Comparison of ENCODE assay signal across 19 mouse cellular contexts in the genomic region with DNA sequence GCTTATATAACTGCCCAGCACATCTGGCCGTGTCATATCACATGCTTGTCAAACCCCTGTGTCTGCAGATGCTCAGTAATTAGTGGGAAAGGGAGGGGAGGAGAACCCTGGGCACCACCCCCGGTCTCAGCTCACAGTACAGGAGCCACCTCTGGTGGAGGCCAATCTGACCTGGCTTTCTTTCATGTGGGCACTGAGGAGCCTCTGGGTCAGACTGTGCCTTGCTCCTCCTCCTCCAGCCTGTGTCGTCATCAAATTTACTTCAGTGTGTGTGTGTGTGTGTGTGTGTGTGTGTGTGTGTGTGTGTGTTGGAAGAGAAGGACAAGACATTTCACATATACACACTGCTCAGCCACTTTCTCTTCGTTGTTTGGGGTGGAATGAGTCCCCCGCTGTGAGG. TPM values are rescaled to one million over a fixed set of nuclear protein-coding genes. Genes with fewer than 3 reads are reported as not detected.
DNase-seq lines count a peak whose midpoint lies in the region; ATAC-seq and TF ChIP-seq lines count a peak whose summit lies in the region.
"Had no signal": no experiment of that assay in that cellular context is flagged by ENCODE, and none has a peak within 500 bp of the region (broad histone marks: within the 10 kb centered on the region; RNA-seq: fewer than 3 reads in every experiment).

No protein-coding gene starts in this region.

- H3K4me1 ChIP-seq in kidney, embryonic 16.5 days (ENCODE audit: insufficient read depth, low read length) = no peaks in the 10 kb centered on the region; the same call in 1 of the 2 replicates
- peaks cover 6% of the 10 kb centered on the region; the same call in 1 of the 2 replicates for H3K4me1 ChIP-seq in lung, postnatal 0 days (ENCODE audit: insufficient read depth, low read depth, low read length)
- H3K4me1 ChIP-seq in lung, adult 2 months (ENCODE audit: control insufficient read depth, insufficient read depth, low read length) = no peaks in the 10 kb centered on the region
- H3K4me1 ChIP-seq in stomach, embryonic 15.5 days = no peaks in the 10 kb centered on the region
- no peaks in the 10 kb centered on the region for H3K4me1 ChIP-seq in stomach, postnatal 0 days (replicated peaks; ENCODE audit: control insufficient read depth, insufficient read depth)
- H3K4me1 ChIP-seq: heart, embryonic 13.5 days; liver, embryonic 12.5 days had no signal

- no peak overlapping the region for H3K4me3 ChIP-seq in kidney, embryonic 16.5 days (ENCODE audit: low read length)
- no peak overlapping the region for H3K4me3 ChIP-seq in lung, postnatal 0 days (ENCODE audit: low read depth, low read length)
- no peak overlapping the region for H3K4me3 ChIP-seq in lung, adult 2 months (replicated peaks; ENCODE audit: extremely low read depth, low read depth, low read length)
- H3K4me3 ChIP-seq in stomach, embryonic 15.5 days (replicated peaks) = no peak overlapping the region
- no peak overlapping the region for H3K4me3 ChIP-seq in stomach, postnatal 0 days (ENCODE audit: low read depth, low read length)
- H3K4me3 ChIP-seq: heart, embryonic 13.5 days; liver, embryonic 12.5 days; neural tube, embryonic 12.5 days had no signal

- no peak for TF ChIP-seq EP300 in lung, postnatal 0 days (IDR thresholded peaks at IDR 0.05)
- no peak for TF ChIP-seq EP300 in stomach, postnatal 0 days (optimal IDR thresholded peaks at IDR 0.05)

- 41% methylated on average over 5 of the region's 5 CpGs for WGBS in kidney, embryonic 16.5 days
- 39% methylated on average over 5 of the region's 5 CpGs for WGBS in lung, postnatal 0 days
- 40% methylated on average over 5 of the region's 5 CpGs for WGBS in lung, adult 2 months
- 30% methylated on average over 5 of the region's 5 CpGs for WGBS in stomach, embryonic 15.5 days
- 32% methylated on average over 5 of the region's 5 CpGs for WGBS in stomach, postnatal 0 days

- H3K4me2 ChIP-seq in kidney, embryonic 16.5 days (replicated peaks; ENCODE audit: low read depth, low read length) = no peak overlapping the region
- no peak overlapping the region for H3K4me2 ChIP-seq in lung, postnatal 0 days (replicated peaks; ENCODE audit: low read depth, low read length)
- H3K4me2 ChIP-seq in stomach, embryonic 15.5 days = no peak overlapping the region
- no peak overlapping the region for H3K4me2 ChIP-seq in stomach, postnatal 0 days (replicated peaks; ENCODE audit: low read depth)
- H3K4me2 ChIP-seq: heart, embryonic 13.5 days; liver, embryonic 12.5 days; neural tube, embryonic 12.5 days had no signal

- TF ChIP-seq CTCF in lung, postnatal 0 days (IDR thresholded peaks at IDR 0.05) = no peak
- no peak for TF ChIP-seq CTCF in lung, adult 2 months (IDR thresholded peaks at IDR 0.05; ENCODE audit: insufficient read depth, low read length)
- no peak for TF ChIP-seq CTCF in stomach, postnatal 0 days (IDR thresholded peaks at IDR 0.05; ENCODE audit: low read depth)

- H3K9ac ChIP-seq in kidney, embryonic 16.5 days (replicated peaks; ENCODE audit: low read length) = no peak overlapping the region
- H3K9ac ChIP-seq in lung, postnatal 0 days (replicated peaks; ENCODE audit: low read depth) = no peak overlapping the region
- H3K9ac ChIP-seq in stomach, embryonic 15.5 days = no peak overlapping the region
- no peak overlapping the region for H3K9ac ChIP-seq in stomach, postnatal 0 days (ENCODE audit: low read length)
- H3K9ac ChIP-seq: heart, embryonic 13.5 days; liver, embryonic 12.5 days; neural tube, embryonic 12.5 days had no signal

- peaks cover 10% of the 10 kb centered on the region; the same call in 1 of the 2 replicates for H3K27me3 ChIP-seq in kidney, embryonic 16.5 days (ENCODE audit: insufficient read depth, low read length)
- H3K27me3 ChIP-seq in lung, postnatal 0 days (replicated peaks; ENCODE audit: insufficient read depth, low read length) = no peaks in the 10 kb centered on the region
- H3K27me3 ChIP-seq in stomach, embryonic 15.5 days (replicated peaks) = no peaks in the 10 kb centered on the region
- no peaks in the 10 kb centered on the region for H3K27me3 ChIP-seq in stomach, postnatal 0 days (ENCODE audit: control insufficient read depth, insufficient read depth, low read length)

- peak; percentile 52; the same call in 1 of the 2 replicates for ATAC-seq in kidney, embryonic 16.5 days (ENCODE audit: low FRiP score, low TSS enrichment)
- ATAC-seq in lung, postnatal 0 days = peak; percentile 32
- 0 out of 2 replicates have a peak, but pooled peaks have one; percentile 8 for ATAC-seq in stomach, embryonic 15.5 days (ENCODE audit: insufficient read depth, low FRiP score, low read depth)
- no peak for ATAC-seq in stomach, postnatal 0 days (ENCODE audit: low FRiP score, low TSS enrichment)
- ATAC-seq: CD4-positive, CD25-positive, alpha-beta regulatory T cell, adult 4 months; forebrain, embryonic 16.5 days; liver, embryonic 12.5 days had no signal

- H3K36me3 ChIP-seq in kidney, embryonic 16.5 days (ENCODE audit: insufficient read depth, low read length) = no peaks in the 10 kb centered on the region
- H3K36me3 ChIP-seq in lung, postnatal 0 days (ENCODE audit: insufficient read depth, low read length) = no peaks in the 10 kb centered on the region
- H3K36me3 ChIP-seq in stomach, embryonic 15.5 days = no peaks in the 10 kb centered on the region
- H3K36me3 ChIP-seq in stomach, postnatal 0 days (ENCODE audit: control insufficient read depth, insufficient read depth, low read length) = no peaks in the 10 kb centered on the region
- H3K36me3 ChIP-seq: G1E; heart, embryonic 13.5 days; liver, embryonic 12.5 days; neural tube, embryonic 12.5 days had no signal

- peak; percentile 9 for DNase-seq in embryo, embryonic 11 days
- DNase-seq in embryo, embryonic 10 days (ENCODE audit: low spot score) = no peak
- DNase-seq in kidney, adult 8-10 months = no peak
- no peak for DNase-seq in lung, postnatal 0 days (ENCODE audit: low spot score)
- no peak for DNase-seq in lung, adult 2 months
- DNase-seq in stomach, postnatal 0 days (ENCODE audit: low spot score) = no peak
- DNase-seq: cerebellum, postnatal 10 days; heart, postnatal 4 days; kidney, adult 11 months; layer of hippocampus, postnatal 36 days had no signal

- H3K27ac ChIP-seq in kidney, embryonic 16.5 days (ENCODE audit: low read length) = no peak overlapping the region
- H3K27ac ChIP-seq in lung, postnatal 0 days (ENCODE audit: low read length) = no peak overlapping the region
- no peak overlapping the region for H3K27ac ChIP-seq in stomach, embryonic 15.5 days
- H3K27ac ChIP-seq in stomach, postnatal 0 days (replicated peaks) = no peak overlapping the region
- H3K27ac ChIP-seq: heart, embryonic 13.5 days; liver, embryonic 12.5 days; neural tube, embryonic 12.5 days had no signal

- no peak for TF ChIP-seq POLR2A in lung, adult 2 months (IDR thresholded peaks at IDR 0.05; ENCODE audit: borderline replicate concordance, extremely low read depth, low read depth, low read length)

- H3K9me3 ChIP-seq in kidney, embryonic 16.5 days (ENCODE audit: low read length) = peaks cover 2% of the 10 kb centered on the region; the same call in 1 of the 2 replicates
- H3K9me3 ChIP-seq in lung, postnatal 0 days (ENCODE audit: low read length) = no peaks in the 10 kb centered on the region
- H3K9me3 ChIP-seq in stomach, embryonic 15.5 days = no peaks in the 10 kb centered on the region
- H3K9me3 ChIP-seq in stomach, postnatal 0 days (ENCODE audit: control insufficient read depth, low read length) = no peaks in the 10 kb centered on the region
- H3K9me3 ChIP-seq: neural tube, embryonic 12.5 days had no signal

RNA-seq across cellular contexts. Expression of a gene that starts 1.7 kb away (rescaled TPM):
- not detected in 2 replicates for polyA plus RNA-seq in kidney, embryonic 16.5 days (2015; fragmentation: Nextera tagmentation; extraction: Ambion mirVana)
- 15.2 and 19.2 TPM in 2 replicates for polyA plus RNA-seq in lung, postnatal 0 days (2015; fragmentation: Nextera tagmentation; extraction: Ambion mirVana)
- polyA plus RNA-seq in lung, adult 2 months (2012; rRNA removed) = 0.56 and 0.81 TPM in 2 replicates
- polyA plus RNA-seq in stomach, embryonic 15.5 days (2015; fragmentation: Nextera tagmentation; extraction: Ambion mirVana) = not detected in 2 replicates
- not detected in 2 replicates for polyA plus RNA-seq in stomach, postnatal 0 days (2015; fragmentation: Nextera tagmentation; extraction: Ambion mirVana)
- polyA plus RNA-seq: CD4-positive, CD25-positive, alpha-beta regulatory T cell, adult 4 months; G1E; heart, embryonic 13.5 days; liver, embryonic 12.5 days; neural tube, embryonic 12.5 days had no signal

RNA-seq across cellular contexts. Expression of a gene that starts 13.7 kb away (rescaled TPM):
- polyA plus RNA-seq in kidney, embryonic 16.5 days (2015; fragmentation: Nextera tagmentation; extraction: Ambion mirVana) = 7.9 and 8.0 TPM in 2 replicates
- 0.26 and 1.2 TPM in 2 replicates for polyA plus RNA-seq in lung, postnatal 0 days (2015; fragmentation: Nextera tagmentation; extraction: Ambion mirVana)
- 1.1 and 1.3 TPM in 2 replicates for polyA plus RNA-seq in lung, adult 2 months (2012; rRNA removed)
- 4.9 and 7.7 TPM in 2 replicates for polyA plus RNA-seq in stomach, embryonic 15.5 days (2015; fragmentation: Nextera tagmentation; extraction: Ambion mirVana)
- 7.6 and 10.8 TPM in 2 replicates for polyA plus RNA-seq in stomach, postnatal 0 days (2015; fragmentation: Nextera tagmentation; extraction: Ambion mirVana)
- polyA plus RNA-seq: CD4-positive, CD25-positive, alpha-beta regulatory T cell, adult 4 months; forebrain, embryonic 16.5 days; G1E; neural tube, embryonic 12.5 days; thymus, postnatal 0 days had no signal

RNA-seq across cellular contexts. Expression of a gene that starts 27.0 kb away (rescaled TPM):
- 412 and 490 TPM in 2 replicates for polyA plus RNA-seq in kidney, embryonic 16.5 days (2015; fragmentation: Nextera tagmentation; extraction: Ambion mirVana)
- polyA plus RNA-seq in lung, postnatal 0 days (2015; fragmentation: Nextera tagmentation; extraction: Ambion mirVana) = 0.61 and 1.3 TPM in 2 replicates
- 0.07 TPM in 2 replicates for polyA plus RNA-seq in lung, adult 2 months (2012; rRNA removed)
- 2.6 and 2.8 TPM in 2 replicates for polyA plus RNA-seq in stomach, embryonic 15.5 days (2015; fragmentation: Nextera tagmentation; extraction: Ambion mirVana)
- 2.9 and 6.1 TPM in 2 replicates for polyA plus RNA-seq in stomach, postnatal 0 days (2015; fragmentation: Nextera tagmentation; extraction: Ambion mirVana)
- polyA plus RNA-seq: CD4-positive, CD25-positive, alpha-beta regulatory T cell, adult 4 months; forebrain, embryonic 16.5 days; G1E had no signal

RNA-seq across cellular contexts. Expression of a gene that starts 40.0 kb away (rescaled TPM):
- 3.9 and 4.9 TPM in 2 replicates for polyA plus RNA-seq in kidney, embryonic 16.5 days (2015; fragmentation: Nextera tagmentation; extraction: Ambion mirVana)
- polyA plus RNA-seq in lung, postnatal 0 days (2015; fragmentation: Nextera tagmentation; extraction: Ambion mirVana) = 0.77 and 0.81 TPM in 2 replicates
- 0.59 and 0.93 TPM in 2 replicates for polyA plus RNA-seq in lung, adult 2 months (2012; rRNA removed)
- 4.0 and 6.4 TPM in 2 replicates for polyA plus RNA-seq in stomach, embryonic 15.5 days (2015; fragmentation: Nextera tagmentation; extraction: Ambion mirVana)
- 2.8 and 4.2 TPM in 2 replicates for polyA plus RNA-seq in stomach, postnatal 0 days (2015; fragmentation: Nextera tagmentation; extraction: Ambion mirVana)
- polyA plus RNA-seq: CD4-positive, CD25-positive, alpha-beta regulatory T cell, adult 4 months; G1E had no signal

Comparison
In these comparisons a context has a peak if more than half of its experiments do, and no peak if none do; other contexts are left out.
1. RNA of a gene that starts 27.0 kb away (polyA plus RNA-seq): 412 to 490 TPM in kidney, embryonic 16.5 days; 2.9 to 6.1 TPM in stomach, postnatal 0 days, 2.6 to 2.8 TPM in stomach, embryonic 15.5 days, 0.61 to 1.3 TPM in lung, postnatal 0 days and 0.07 TPM in lung, adult 2 months; every median in the first group is over 10 times any median in the second.